Mouse (Mus musculus) lung, embryonic 14.5 days (tissue): ENCODE results near the gene Hyou1. TPM values are rescaled to one million over a fixed set of nuclear protein-coding genes. Genes with fewer than 3 reads are reported as not detected.
A peak's percentile ranks its signal among the peaks of the same experiment; 100 is the strongest.

Source experiments
- ATAC-seq: fragments of 200-750 bp; cut with Nextera tagmentation; 2 replicates; pipeline ENCODE4 v1.8.0; 2017; ENCODE audit warnings: mild to moderate bottlenecking, moderate TSS enrichment, moderate library complexity; ENCODE audit not compliant: insufficient read depth
- DNase-seq: peaks from one replicate; pipeline ENCODE4 v3.0.0-alpha.2; 2015
- H3K27ac ChIP-seq: fragments of 300-500 bp; sonication (generic); 2 replicates; pipeline ENCODE4 v1.5.1; 2014; ENCODE audit warnings: low read depth, mild to moderate bottlenecking, moderate library complexity
- H3K27me3 ChIP-seq: fragments of 300-500 bp; sonication (generic); 2 replicates; pipeline ENCODE4 v1.6.1; 2014; ENCODE audit warnings: low read length, control low read depth; ENCODE audit not compliant: insufficient read depth
- H3K36me3 ChIP-seq: fragments of 300-500 bp; sonication (generic); 2 replicates; pipeline ENCODE4 v1.6.1; 2014; ENCODE audit warnings: control low read depth; ENCODE audit not compliant: insufficient read depth
- H3K4me1 ChIP-seq: fragments of 300-500 bp; sonication (generic); 2 replicates; pipeline ENCODE4 v1.6.1; 2014; ENCODE audit warnings: antibody characterized with exemption, control low read depth; ENCODE audit not compliant: insufficient read depth
- H3K4me2 ChIP-seq: fragments of 300-500 bp; sonication (generic); 2 replicates; pipeline ENCODE4 v1.6.1; 2014; ENCODE audit warnings: mild to moderate bottlenecking
- H3K4me3 ChIP-seq: fragments of 300-500 bp; sonication (generic); 2 replicates; pipeline ENCODE4 v1.5.1; 2014; ENCODE audit warnings: low read depth, low read length
- H3K9ac ChIP-seq: fragments of 300-500 bp; sonication (generic); 2 replicates; pipeline ENCODE4 v1.6.1; 2014
- H3K9me3 ChIP-seq: fragments of 300-500 bp; sonication (generic); 2 replicates; pipeline ENCODE4 v1.6.1; 2016; ENCODE audit warnings: low read depth, low read length, control low read depth
- CTCF ChIP-seq: IDR thresholded peaks from 2 replicates; pipeline ENCODE4 v1.5.1; 2016; ENCODE audit warnings: antibody characterized with exemption, low read depth
- WGBS: fragments of 180-500 bp; shearing (Covaris S2); extraction: QIAGEN DNeasy Blood & Tissue Kit; methylation state at CpG from one replicate; pipeline ENCODE4 v1.1.7; 2014; 5-methylcytosine and 5-hydroxymethylcytosine counted together
- polyA plus RNA-seq: library from polyadenylated mRNA; unstranded; fragments of >200 nt; fragmentation: Nextera tagmentation; extraction: Ambion mirVana; gene quantifications from 2 replicates; pipeline ENCODE4 v1.2.1, GENCODE M21; 2014

Hyou1 gene
- polyA plus RNA-seq, 1 experiment from 2014 or later = 38.4 TPM

DNA sequence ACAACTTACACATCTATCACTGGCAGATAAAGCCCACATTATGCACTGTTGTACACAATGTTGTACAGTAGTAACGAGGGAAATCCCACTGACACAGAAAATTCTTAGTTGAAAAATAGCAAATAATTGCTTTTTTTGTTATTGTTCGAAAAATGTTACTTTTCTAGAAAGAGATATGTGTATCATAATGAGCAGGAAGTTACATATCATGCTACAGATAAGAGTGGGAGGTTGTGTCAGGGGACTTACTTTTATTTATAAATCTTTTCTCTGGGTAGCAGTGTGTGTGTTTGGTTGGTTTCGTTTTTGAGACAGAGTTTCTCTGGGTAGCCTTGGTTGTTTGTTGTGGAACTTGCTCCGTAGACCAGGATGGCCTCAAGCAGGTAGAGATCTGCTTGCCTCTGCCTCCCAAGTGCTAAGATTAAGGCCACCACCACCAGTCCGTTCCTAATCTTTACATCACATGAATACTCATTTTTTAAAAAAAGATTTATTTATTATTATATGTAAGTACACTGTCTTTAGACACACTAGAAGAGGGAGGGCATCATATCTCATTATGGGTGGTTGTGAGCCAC is 1.0 kb upstream of the Hyou1 start:
- Histone ChIP-seq H3K27me3 (no peaks in the 10 kb centered on the region), H3K36me3 (peaks cover 25% of the 10 kb centered on the region), H3K27ac (peak overlapping the region; percentile 88), H3K4me2 (peak overlapping the region; percentile 65), H3K9me3 (no peaks in the 10 kb centered on the region), H3K4me1 (peaks cover 8% of the 10 kb centered on the region), H3K4me3 (peak overlapping the region; percentile 94), H3K9ac (peak overlapping the region; percentile 72)
- WGBS = 81% methylated on average over 5 of the region's 5 CpGs
- no peak for DNase-seq
- no peak for ATAC-seq
- TF ChIP-seq CTCF = no peak

DNA sequence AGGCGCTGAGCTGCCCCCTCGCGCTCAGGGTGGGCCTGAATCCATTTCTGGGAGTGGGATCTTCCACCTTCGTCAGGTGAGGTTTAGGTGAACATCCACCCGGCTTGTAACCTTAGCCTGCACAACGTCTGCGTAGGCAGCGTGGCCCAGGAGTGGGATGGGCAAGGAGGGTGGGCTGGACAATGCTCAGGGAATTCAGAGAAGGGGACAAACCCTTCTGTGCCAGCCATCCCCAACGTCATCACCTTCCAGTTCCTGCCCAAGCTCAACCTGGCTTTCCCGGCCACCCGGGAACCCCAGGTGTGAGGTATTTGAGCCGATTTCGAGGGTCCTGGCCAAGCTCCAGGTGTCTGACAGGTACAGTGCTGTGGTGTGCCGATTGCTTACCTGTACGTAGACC is 572 bp downstream of the Hyou1 start:
- WGBS = 4% methylated on average over 15 of the region's 15 CpGs
- no peak for DNase-seq

DNA sequence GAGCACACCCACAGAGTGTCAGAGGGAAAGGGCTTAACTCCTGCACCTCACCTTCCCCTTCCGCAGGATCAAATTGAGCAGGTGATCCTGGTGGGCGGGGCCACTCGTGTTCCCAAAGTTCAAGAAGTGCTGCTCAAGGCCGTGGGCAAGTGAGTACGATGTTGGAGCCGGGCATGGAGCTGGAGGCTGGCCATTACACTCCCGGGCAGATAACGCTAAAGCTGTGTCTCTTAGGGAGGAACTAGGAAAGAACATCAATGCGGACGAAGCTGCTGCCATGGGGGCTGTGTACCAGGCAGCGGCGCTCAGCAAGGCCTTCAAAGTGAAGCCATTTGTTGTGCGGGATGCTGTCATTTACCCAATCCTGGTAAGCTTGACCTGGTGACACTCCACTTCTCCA is 5.3 kb downstream of the Hyou1 start:
- no peaks in the 10 kb centered on the region for H3K27me3 ChIP-seq
- H3K4me1 ChIP-seq = peaks cover 8% of the 10 kb centered on the region
- no peak overlapping the region for H3K4me2 ChIP-seq
- no peak overlapping the region for H3K4me3 ChIP-seq
- H3K27ac ChIP-seq = no peak overlapping the region
- no peak for DNase-seq
- H3K36me3 ChIP-seq = peaks cover 89% of the 10 kb centered on the region
- no peak overlapping the region for H3K9ac ChIP-seq
- no peak for TF ChIP-seq CTCF
- ATAC-seq = no peak
- WGBS = 88% methylated on average over 13 of the region's 13 CpGs
- no peaks in the 10 kb centered on the region for H3K9me3 ChIP-seq

More for the DNA sequence above, 572 bp downstream of the Hyou1 start:
- H3K27ac ChIP-seq = peak overlapping the region; percentile 83
- H3K9me3 ChIP-seq = no peaks in the 10 kb centered on the region
- peak; percentile 18 for ATAC-seq
- peaks cover 41% of the 10 kb centered on the region for H3K36me3 ChIP-seq
- peak overlapping the region; percentile 94 for H3K4me3 ChIP-seq
- no peaks in the 10 kb centered on the region for H3K27me3 ChIP-seq
- peak overlapping the region; percentile 94 for H3K9ac ChIP-seq
- H3K4me1 ChIP-seq = peaks cover 8% of the 10 kb centered on the region
- TF ChIP-seq CTCF = no peak
- peak overlapping the region; percentile 97 for H3K4me2 ChIP-seq

GRCm38 (mm10) chr9:44387221-44387620 is 7.9 kb downstream of the Hyou1 start:
- H3K36me3 ChIP-seq = peaks cover 98% of the 10 kb centered on the region
- no peak for TF ChIP-seq CTCF
- no peaks in the 10 kb centered on the region for H3K27me3 ChIP-seq
- no peak overlapping the region for H3K27ac ChIP-seq
- no peaks in the 10 kb centered on the region for H3K4me1 ChIP-seq
- H3K4me3 ChIP-seq = no peak overlapping the region
- WGBS = 72% methylated on average over 3 of the region's 3 CpGs
- no peak for ATAC-seq
- DNase-seq = no peak
- no peak overlapping the region for H3K9ac ChIP-seq
- H3K4me2 ChIP-seq = no peak overlapping the region
- no peaks in the 10 kb centered on the region for H3K9me3 ChIP-seq

- ATAC-seq = no peak
- 61% methylated on average over 8 of the region's 8 CpGs for WGBS
These were observed 10.0 kb downstream of the Hyou1 start for GRCm38 (mm10) chr9:44389273-44389672.

GRCm38 (mm10) chr9:44391466-44391865 is 12.2 kb downstream of the Hyou1 start:
- H3K9ac ChIP-seq = no peak overlapping the region
- no peak overlapping the region for H3K27ac ChIP-seq
- H3K4me2 ChIP-seq = no peak overlapping the region
- no peaks in the 10 kb centered on the region for H3K9me3 ChIP-seq
- H3K4me1 ChIP-seq = no peaks in the 10 kb centered on the region
- peaks cover 58% of the 10 kb centered on the region for H3K36me3 ChIP-seq
- peak; percentile 85 for TF ChIP-seq CTCF
- peak; percentile 87 for DNase-seq
- 0 out of 2 replicates have a peak, but pooled peaks have one; percentile 28 for ATAC-seq
- 45% methylated on average over 4 of the region's 4 CpGs for WGBS
- no peak overlapping the region for H3K4me3 ChIP-seq
- H3K27me3 ChIP-seq = no peaks in the 10 kb centered on the region

More at GRCm38 (mm10) chr9:44389273-44389672, 10.0 kb downstream of the Hyou1 start:
- Histone ChIP-seq H3K27ac (no peak overlapping the region), H3K4me1 (no peaks in the 10 kb centered on the region), H3K4me2 (no peak overlapping the region), H3K4me3 (no peak overlapping the region), H3K36me3 (peaks cover 80% of the 10 kb centered on the region), H3K27me3 (no peaks in the 10 kb centered on the region), H3K9me3 (no peaks in the 10 kb centered on the region), H3K9ac (no peak overlapping the region)
- DNase-seq = peak; percentile 65
- peak; percentile 72 for TF ChIP-seq CTCF

DNA sequence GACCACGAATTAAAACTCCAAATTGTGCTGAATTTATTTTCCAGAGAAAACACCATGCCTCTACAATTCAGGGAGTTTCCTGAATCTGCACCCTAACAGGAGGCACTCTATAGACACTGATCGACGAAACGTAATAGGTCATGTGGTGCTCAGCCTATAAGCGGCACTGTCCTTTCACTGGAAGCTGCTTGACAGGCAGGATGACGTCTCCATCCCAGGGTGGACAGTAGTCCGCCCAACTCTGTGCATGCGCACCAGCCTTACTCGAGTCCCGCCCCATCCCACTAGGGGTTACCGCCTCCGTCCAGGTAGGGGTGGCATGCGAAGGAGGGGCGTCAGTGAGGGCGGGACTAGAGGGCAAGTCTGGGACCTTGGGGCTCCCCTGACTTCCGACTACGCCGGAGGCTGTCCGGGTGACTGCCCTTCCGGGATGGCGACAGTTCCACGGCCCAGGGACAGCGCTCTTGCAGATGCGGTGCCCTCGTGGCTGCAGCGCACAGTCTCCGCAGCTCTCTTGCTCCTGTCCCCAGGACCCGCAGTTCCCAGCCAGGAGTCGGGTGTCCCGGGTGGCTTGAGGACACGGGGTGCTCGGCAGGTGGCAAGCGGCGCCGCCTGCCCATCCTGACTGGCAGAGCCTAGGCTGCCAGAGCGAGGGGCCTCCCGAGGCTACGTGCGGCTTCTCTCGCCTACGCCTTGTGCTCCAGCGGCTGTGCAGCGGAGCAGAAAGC is 17.6 kb downstream of the Hyou1 start, which contains the start of gene Slc37a4:
TSS of gene Slc37a4 (plus strand) at position 169 of the 728 bp plus-strand sequence.
- H3K36me3 ChIP-seq = peaks cover 37% of the 10 kb centered on the region
- H3K27me3 ChIP-seq = 0 out of 2 replicates have a peak, but pooled peaks cover 3% of the 10 kb centered on the region
- no peaks in the 10 kb centered on the region for H3K9me3 ChIP-seq
- peak within 1 kb of the TSS; percentile 75 for H3K27ac ChIP-seq
- peak within 1 kb of the TSS; percentile 96 for H3K4me2 ChIP-seq
- DNase-seq (peak; percentile 95), ATAC-seq (peak; percentile 99)
- WGBS = under 1% methylated on average over 43 of the region's 43 CpGs
- H3K9ac ChIP-seq = peak within 1 kb of the TSS; percentile 76
- TF ChIP-seq CTCF = 0 out of 2 replicates have a peak, but pooled peaks have one; percentile 38
- H3K4me1 ChIP-seq = no peaks in the 10 kb centered on the region
- H3K4me3 ChIP-seq = peak within 1 kb of the TSS; percentile 79
